Mouse (Mus musculus) heart, postnatal 0 days (tissue): Measurements from ENCODE around the gene Rmi2.

ENCODE experiments used
- CTCF ChIP-seq: IDR thresholded peaks from 2 replicates; pipeline ENCODE4 v1.5.1; 2016; ENCODE audit warnings: antibody characterized with exemption, control low read depth, low read depth
- EP300 ChIP-seq: IDR thresholded peaks from 2 replicates; pipeline ENCODE4 v1.6.1; 2016; ENCODE audit warnings: antibody characterized with exemption, low read depth

GRCm38 (mm10) chr16:10827766-10828460, 6.9 kb upstream of the Rmi2 start:
- TF ChIP-seq CTCF (no peak), EP300 (no peak)
